Mouse (Mus musculus): ENCODE measurements around the gene Itga6.

- TF ChIP-seq CTCF (IDR thresholded peaks at IDR 0.05; ENCODE audit: low read depth, low read length) (no peak), POLR2A (IDR thresholded peaks at IDR 0.05; ENCODE audit: borderline replicate concordance, low read depth, low read length) (no peak)
Observed at GRCm38 (mm10) chr2:71750087-71750453, 4.7 kb downstream of the Itga6 start.
